Mouse (Mus musculus): ENCODE results near the gene Eid3.

- TF ChIP-seq CTCF (IDR thresholded peaks at IDR 0.05; ENCODE audit: low read depth) (no peak), EP300 (IDR thresholded peaks at IDR 0.05; ENCODE audit: low read depth) (no peak; the same call in 1 of the 2 replicates)
These were observed 6.1 kb upstream of the Eid3 start for GRCm38 (mm10) chr10:82860181-82860928.

Data from heart, postnatal 0 days (tissue).